Mouse (Mus musculus): ENCODE results near the gene Hlf.

DNA sequence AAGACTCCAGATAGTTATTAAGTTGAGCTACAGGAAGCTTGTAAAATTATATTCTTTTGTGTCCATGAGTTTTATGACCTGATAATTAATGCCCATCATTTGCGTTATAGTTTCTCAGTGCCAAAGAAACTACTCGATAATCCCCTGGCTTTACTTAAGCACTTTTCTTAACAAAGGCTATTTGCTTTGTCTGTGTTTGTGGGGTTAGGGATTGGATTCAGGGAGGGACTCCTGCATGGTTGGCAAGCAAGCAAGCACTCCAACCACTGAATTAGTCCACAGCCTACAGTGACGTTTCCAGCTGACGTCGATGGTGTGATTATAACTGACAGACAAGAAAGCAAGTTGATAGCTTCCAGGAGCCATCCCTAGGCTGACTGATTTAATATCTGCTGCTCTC is 48.1 kb upstream of the Hlf start:
- TF ChIP-seq POLR2A (IDR thresholded peaks at IDR 0.05; ENCODE audit: insufficient read length, low read depth) (no peak), POLR2AphosphoS2 (IDR thresholded peaks at IDR 0.05; ENCODE audit: insufficient read length, low read depth) (no peak), MYOD1 (IDR thresholded peaks at IDR 0.05; ENCODE audit: control insufficient read depth in 1 of 3, insufficient read length in 2 of 3, low read depth in 2 of 3) (no peak), USF1 (IDR thresholded peaks at IDR 0.05; ENCODE audit: low read depth) (no peak)

Measured in myocyte (in vitro differentiated cells).